Mouse (Mus musculus) E14TG2a.4 (cell line): Measurements from ENCODE around the gene Gm42742.

Source experiments
- CTCF ChIP-seq: conservative IDR thresholded peaks from 2 replicates; pipeline ENCODE4 v1.5.1; 2014; ENCODE audit warnings: low read length
- NANOG ChIP-seq: IDR thresholded peaks from 2 replicates; pipeline ENCODE4 v1.6.1; 2014; ENCODE audit warnings: borderline replicate concordance, low read length, mixed read lengths
- POU5F1 ChIP-seq: IDR thresholded peaks from 2 replicates; pipeline ENCODE4 v1.6.1; 2014; ENCODE audit warnings: low read length, borderline replicate concordance

DNA sequence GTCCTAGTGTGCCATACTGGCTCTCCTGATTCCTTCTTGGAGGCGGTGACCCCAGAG is 45.2 kb downstream of the Gm42742 start, which contains the start of gene Cdipt:
- TF ChIP-seq CTCF (no peak), POU5F1 (no peak), NANOG (no peak)
